Mouse (Mus musculus) kidney, embryonic 14.5 days (tissue): ENCODE results near the gene Vsnl1. TPM values are rescaled to one million over a fixed set of nuclear protein-coding genes. Genes with fewer than 3 reads are reported as not detected.

Experiments
- ATAC-seq: fragments of 200-750 bp; cut with Nextera tagmentation; 2 replicates; pipeline ENCODE4 v1.8.0; 2017; ENCODE audit warnings: moderate number of reproducible peaks, mild to moderate bottlenecking, moderate TSS enrichment, moderate library complexity; ENCODE audit not compliant: low FRiP score, low TSS enrichment
- H3K27ac ChIP-seq: fragments of 300-500 bp; sonication (generic); 2 replicates; pipeline ENCODE4 v1.5.1; 2014; ENCODE audit warnings: low read depth, mild to moderate bottlenecking, low read length, moderate library complexity, mixed read lengths
- H3K27me3 ChIP-seq: fragments of 300-500 bp; sonication (generic); 2 replicates; pipeline ENCODE4 v1.6.1; 2014; ENCODE audit warnings: mild to moderate bottlenecking, low read length; ENCODE audit not compliant: control insufficient read depth, insufficient read depth
- H3K36me3 ChIP-seq: fragments of 300-500 bp; sonication (generic); 2 replicates; pipeline ENCODE4 v1.6.1; 2014; ENCODE audit warnings: low read length, mixed read lengths; ENCODE audit not compliant: control insufficient read depth, insufficient read depth
- H3K4me1 ChIP-seq: fragments of 300-500 bp; sonication (generic); 2 replicates; pipeline ENCODE4 v1.6.1; 2014; ENCODE audit warnings: low read length, mixed read lengths; ENCODE audit not compliant: control insufficient read depth, insufficient read depth
- H3K4me2 ChIP-seq: fragments of 300-500 bp; sonication (generic); replicated peaks from 2 replicates; pipeline ENCODE4 v1.6.1; 2014; ENCODE audit warnings: low read depth, mild to moderate bottlenecking, low read length
- H3K4me3 ChIP-seq: fragments of 300-500 bp; sonication (generic); 2 replicates; pipeline ENCODE4 v1.5.1; 2014; ENCODE audit warnings: mild to moderate bottlenecking, low read length
- H3K9ac ChIP-seq: fragments of 300-500 bp; sonication (generic); 2 replicates; pipeline ENCODE4 v1.6.1; 2014; ENCODE audit warnings: low read depth, mild to moderate bottlenecking, low read length, moderate library complexity
- H3K9me3 ChIP-seq: fragments of 300-500 bp; sonication (generic); 2 replicates; pipeline ENCODE4 v1.6.1; 2016; ENCODE audit warnings: low read length; ENCODE audit not compliant: control insufficient read depth
- WGBS: fragments of 180-500 bp; shearing (Covaris S2); extraction: QIAGEN DNeasy Blood & Tissue Kit; methylation state at CpG from one replicate; pipeline ENCODE4 v1.1.7; 2014; 5-methylcytosine and 5-hydroxymethylcytosine counted together
- microRNA-seq: library from miRNA; unstranded; fragments of <30 nt; microRNA quantifications from one replicate; pipeline ENCODE4, GENCODE M21; 2016
- polyA plus RNA-seq: library from polyadenylated mRNA; unstranded; fragments of >200 nt; fragmentation: Nextera tagmentation; extraction: Ambion mirVana; gene quantifications from 2 replicates; pipeline ENCODE4 v1.2.1, GENCODE M21; 2014

The Vsnl1 gene
- polyA plus RNA-seq, 1 experiment from 2014 or later, result 1.9 TPM

DNA sequence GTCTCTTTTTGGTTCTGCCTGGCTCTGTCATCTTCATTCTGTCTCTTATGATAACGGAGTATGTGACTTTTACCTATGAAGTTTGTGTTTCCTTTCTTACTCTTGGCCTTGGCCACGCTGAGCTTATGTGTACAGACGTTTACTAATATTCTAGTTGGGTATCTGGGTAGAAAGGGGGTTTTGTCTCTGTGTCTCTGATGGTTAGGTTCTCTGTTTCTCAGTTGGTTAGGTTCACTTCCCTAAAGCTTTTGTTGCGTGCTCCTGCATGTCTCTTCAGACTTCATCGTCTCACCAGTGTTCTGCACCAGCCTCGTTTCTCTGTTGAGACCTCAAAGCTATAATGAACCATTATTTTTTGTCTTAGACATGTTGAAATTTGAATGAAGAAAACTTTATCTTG, 159.2 kb downstream of the Vsnl1 start:
- Histone ChIP-seq H3K9ac (no peak overlapping the region), H3K36me3 (peaks cover 68% of the 10 kb centered on the region), H3K4me1 (no peaks in the 10 kb centered on the region), H3K27ac (no peak overlapping the region), H3K9me3 (no peaks in the 10 kb centered on the region), H3K4me3 (no peak overlapping the region), H3K27me3 (no peaks in the 10 kb centered on the region), H3K4me2 (no peak overlapping the region)
- ATAC-seq, result no peak
- WGBS, result 93% methylated on average over 6 of the region's 6 CpGs

DNA sequence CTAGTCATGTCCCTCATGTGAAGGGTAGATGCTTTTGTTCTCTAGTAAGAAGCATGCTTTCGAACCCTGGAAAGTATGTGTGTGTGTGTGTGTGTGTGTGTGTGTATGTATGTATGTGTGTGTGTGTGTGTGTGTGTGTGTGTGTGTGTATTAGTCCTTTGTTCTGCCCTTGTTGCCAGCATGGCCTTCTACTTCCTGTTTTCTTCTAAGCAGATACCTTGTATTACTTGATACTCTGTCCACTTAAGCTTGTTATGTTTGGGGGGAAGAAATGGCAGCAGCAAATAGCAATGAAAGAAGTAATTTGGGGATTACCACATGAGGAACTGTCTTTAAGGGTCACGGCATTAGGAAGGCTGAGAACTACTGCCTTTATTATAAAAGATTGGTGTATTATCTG, 159.8 kb downstream of the Vsnl1 start:
- no peak overlapping the region for H3K4me3 ChIP-seq
- H3K4me2 ChIP-seq, result no peak overlapping the region
- no peaks in the 10 kb centered on the region for H3K27me3 ChIP-seq
- no peaks in the 10 kb centered on the region for H3K4me1 ChIP-seq
- H3K9me3 ChIP-seq, result no peaks in the 10 kb centered on the region
- no peak overlapping the region for H3K27ac ChIP-seq
- no peak overlapping the region for H3K9ac ChIP-seq
- H3K36me3 ChIP-seq, result peaks cover 67% of the 10 kb centered on the region
- ATAC-seq, result no peak
- WGBS, result 92% methylated on average over 2 of the region's 2 CpGs

Small RNA genes lying within 50 kb of the gene (microRNA-seq; reads per million reads assigned to microRNA genes)
- not detected for gene Mir7675

Other genes with a start within 250 kb of the Vsnl1 start
- not detected in 2 replicates for gene Msgn1, start 227.6 kb downstream of the Vsnl1 start, polyA plus RNA-seq
- 12.7 and 18.2 TPM in 2 replicates for gene Gen1, start 170.8 kb downstream of the Vsnl1 start, polyA plus RNA-seq
- 127 and 141 TPM in 2 replicates for gene Smc6, start 170.7 kb downstream of the Vsnl1 start, polyA plus RNA-seq
- 0.06 and 0.22 TPM in 2 replicates for gene Rad51ap2, start 19.5 kb upstream of the Vsnl1 start, polyA plus RNA-seq